Mouse (Mus musculus): Measurements from ENCODE around the gene Rpl18. TPM values are rescaled to one million over a fixed set of nuclear protein-coding genes. Genes with fewer than 3 reads are reported as not detected.

Rpl18 gene
- polyA plus RNA-seq, 1 experiment = 802 TPM

DNA sequence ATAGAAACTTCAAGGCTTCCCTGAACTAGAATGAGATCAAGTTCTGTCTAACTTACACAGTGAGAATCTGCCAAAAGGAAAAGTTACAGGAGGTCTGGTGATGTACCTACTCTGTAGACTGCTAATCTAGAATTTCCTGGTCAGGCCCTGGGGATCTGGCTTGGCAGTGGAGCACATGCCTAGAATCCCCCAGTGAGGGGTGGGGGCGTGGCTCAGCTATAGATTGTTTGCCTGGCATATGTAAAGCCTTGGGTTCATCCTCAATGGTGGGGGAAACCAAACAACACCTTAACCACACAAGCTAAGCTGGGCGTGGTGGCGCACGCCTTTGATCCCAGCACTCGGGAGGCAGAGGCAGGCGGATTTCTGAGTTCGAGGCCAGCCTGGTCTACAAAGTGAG, 17.4 kb upstream of the Rpl18 start:
- no peak overlapping the region for H3K4me3 ChIP-seq (ENCODE audit: insufficient read depth, low read length)
- TF ChIP-seq CTCF (IDR thresholded peaks at IDR 0.05; ENCODE audit: low read depth, low read length) = no peak
- TF ChIP-seq POLR2A (IDR thresholded peaks at IDR 0.05; ENCODE audit: borderline replicate concordance, low read depth, low read length) = no peak
- no peak overlapping the region for H3K27ac ChIP-seq (ENCODE audit: insufficient read depth, low read depth, low read length)
- H3K4me1 ChIP-seq (ENCODE audit: control insufficient read depth, insufficient read depth, low read length) = no peaks in the 10 kb centered on the region

DNA sequence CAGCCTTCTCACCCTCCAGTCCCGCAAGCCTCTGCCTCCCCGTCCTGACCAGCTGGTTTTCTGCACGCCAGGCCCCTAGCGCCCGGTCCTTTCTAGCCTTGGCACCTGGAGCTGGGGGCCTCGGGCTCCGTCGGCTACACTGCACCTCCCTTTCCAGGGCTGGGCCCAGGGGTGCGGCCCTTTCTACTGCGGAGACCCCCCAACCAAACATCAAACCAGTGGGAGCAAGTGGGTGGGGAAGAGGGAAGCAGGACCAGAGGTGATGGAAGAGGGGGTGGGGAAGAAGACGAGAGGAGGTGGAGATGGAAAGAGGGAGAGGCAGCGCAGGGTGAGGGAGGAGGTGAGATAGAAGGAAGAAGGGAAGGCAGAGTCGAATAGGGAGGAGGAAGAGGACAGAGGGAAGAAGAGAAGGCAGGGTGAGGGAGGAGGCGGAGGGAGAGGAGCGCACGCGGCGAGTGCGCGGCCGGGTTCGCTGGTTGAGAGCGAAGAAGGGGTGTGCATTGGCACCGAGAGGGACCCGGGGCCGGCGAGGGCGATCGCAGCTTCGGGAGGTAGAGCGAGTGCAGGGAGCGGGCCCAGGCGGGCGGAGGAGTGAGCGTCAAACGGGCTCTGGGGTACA, 15.6 kb upstream of the Rpl18 start, which contains the start of gene Car11:
Car11 (plus strand) TSS at position 321 of the 619 bp plus-strand sequence.
- TF ChIP-seq POLR2A (IDR thresholded peaks at IDR 0.05; ENCODE audit: borderline replicate concordance, low read depth, low read length) (no peak), CTCF (IDR thresholded peaks at IDR 0.05; ENCODE audit: low read depth, low read length) (no peak)
- peaks cover 4% of the 10 kb centered on the region for H3K4me1 ChIP-seq (ENCODE audit: control insufficient read depth, insufficient read depth, low read length)
- H3K4me3 ChIP-seq (ENCODE audit: insufficient read depth, low read length) = peak within 1 kb of the TSS; percentile 35
- H3K27ac ChIP-seq (ENCODE audit: insufficient read depth, low read depth, low read length) = no peak within 1 kb of the TSS

DNA sequence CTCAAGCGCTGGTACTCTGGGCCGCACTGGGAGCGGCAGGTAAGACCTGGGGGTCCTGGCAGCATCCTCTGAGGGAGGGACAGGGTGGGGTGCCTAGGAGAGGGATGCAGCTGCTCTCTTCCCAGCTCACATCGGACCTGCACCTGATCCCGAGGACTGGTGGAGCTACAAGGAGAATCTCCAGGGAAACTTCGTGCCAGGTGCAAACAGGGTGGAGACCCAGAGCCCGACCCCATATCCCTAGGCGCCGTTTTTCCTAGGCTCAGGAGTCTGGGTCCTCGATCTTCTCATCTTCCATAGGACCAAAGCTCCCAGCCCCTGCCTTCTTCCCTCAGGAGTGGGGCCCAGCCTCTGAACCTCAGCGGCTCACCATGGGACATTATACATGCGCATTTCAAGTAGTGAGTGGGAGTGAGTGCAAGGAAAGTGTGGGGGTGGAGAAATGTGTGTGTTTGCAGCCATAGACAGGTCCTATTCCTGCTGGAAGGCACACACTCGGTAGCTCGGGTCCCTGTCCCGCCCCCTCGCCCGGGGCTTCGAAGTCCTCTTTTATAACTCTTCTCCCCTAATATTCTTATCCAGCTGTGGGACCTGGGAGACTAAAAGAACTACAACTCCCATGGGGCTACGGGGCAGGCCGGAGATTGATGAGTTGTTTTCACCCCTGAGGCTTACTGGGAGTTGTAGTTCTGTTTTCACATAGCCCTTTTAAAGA, 14.8 kb upstream of the Rpl18 start:
- Histone ChIP-seq H3K27ac (ENCODE audit: insufficient read depth, low read depth, low read length) (no peak overlapping the region), H3K4me1 (ENCODE audit: control insufficient read depth, insufficient read depth, low read length) (peaks cover 4% of the 10 kb centered on the region), H3K4me3 (ENCODE audit: insufficient read depth, low read length) (peak overlapping the region; percentile 35)
- TF ChIP-seq CTCF (IDR thresholded peaks at IDR 0.05; ENCODE audit: low read depth, low read length) = no peak
- TF ChIP-seq POLR2A (IDR thresholded peaks at IDR 0.05; ENCODE audit: borderline replicate concordance, low read depth, low read length) = no peak

DNA sequence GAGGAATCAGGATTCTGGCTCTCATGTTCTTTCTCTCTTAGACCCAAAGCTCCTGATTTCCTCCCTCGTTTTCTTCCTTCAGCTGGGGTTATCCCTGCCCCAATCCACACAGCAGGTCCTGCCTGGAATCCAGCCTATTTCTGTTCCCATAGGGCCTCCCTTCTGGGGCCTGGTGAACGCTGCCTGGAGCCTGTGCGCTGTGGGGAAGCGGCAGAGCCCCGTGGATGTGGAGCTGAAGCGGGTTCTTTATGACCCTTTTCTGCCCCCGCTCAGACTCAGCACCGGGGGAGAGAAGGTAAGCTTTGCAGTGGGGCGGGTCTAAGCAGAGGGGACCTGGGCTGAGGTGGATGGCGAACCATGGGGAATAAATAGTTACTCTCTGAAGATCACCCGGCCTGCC, 14.2 kb upstream of the Rpl18 start:
- no peak for TF ChIP-seq POLR2A (IDR thresholded peaks at IDR 0.05; ENCODE audit: borderline replicate concordance, low read depth, low read length)
- TF ChIP-seq CTCF (IDR thresholded peaks at IDR 0.05; ENCODE audit: low read depth, low read length) = no peak
- Histone ChIP-seq H3K4me1 (ENCODE audit: control insufficient read depth, insufficient read depth, low read length) (peaks cover 4% of the 10 kb centered on the region), H3K4me3 (ENCODE audit: insufficient read depth, low read length) (no peak overlapping the region), H3K27ac (ENCODE audit: insufficient read depth, low read depth, low read length) (no peak overlapping the region)

DNA sequence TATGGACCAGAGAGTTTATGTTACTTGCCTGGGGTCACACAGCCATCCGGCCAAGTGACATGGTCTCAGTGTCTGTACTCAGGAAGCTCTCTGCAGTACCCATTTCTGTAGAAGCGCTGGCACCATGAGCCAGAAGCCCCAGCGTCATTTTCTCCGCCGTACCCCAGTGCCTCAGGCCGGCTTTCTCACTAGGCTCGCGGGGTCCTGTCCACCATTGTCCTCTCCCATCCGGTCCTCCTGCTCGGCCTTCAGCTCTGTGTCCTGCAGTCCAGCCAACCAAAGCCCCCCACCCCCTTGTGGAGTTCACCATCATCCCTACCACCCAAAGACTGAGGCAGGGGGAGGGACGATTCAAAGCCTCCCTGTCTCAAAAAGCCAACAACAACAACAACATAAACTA, 13.7 kb upstream of the Rpl18 start:
- H3K4me3 ChIP-seq (ENCODE audit: insufficient read depth, low read length) = no peak overlapping the region
- H3K4me1 ChIP-seq (ENCODE audit: control insufficient read depth, insufficient read depth, low read length) = peaks cover 4% of the 10 kb centered on the region
- H3K27ac ChIP-seq (ENCODE audit: insufficient read depth, low read depth, low read length) = no peak overlapping the region
- TF ChIP-seq CTCF (IDR thresholded peaks at IDR 0.05; ENCODE audit: low read depth, low read length) (no peak), POLR2A (IDR thresholded peaks at IDR 0.05; ENCODE audit: borderline replicate concordance, low read depth, low read length) (no peak)

DNA sequence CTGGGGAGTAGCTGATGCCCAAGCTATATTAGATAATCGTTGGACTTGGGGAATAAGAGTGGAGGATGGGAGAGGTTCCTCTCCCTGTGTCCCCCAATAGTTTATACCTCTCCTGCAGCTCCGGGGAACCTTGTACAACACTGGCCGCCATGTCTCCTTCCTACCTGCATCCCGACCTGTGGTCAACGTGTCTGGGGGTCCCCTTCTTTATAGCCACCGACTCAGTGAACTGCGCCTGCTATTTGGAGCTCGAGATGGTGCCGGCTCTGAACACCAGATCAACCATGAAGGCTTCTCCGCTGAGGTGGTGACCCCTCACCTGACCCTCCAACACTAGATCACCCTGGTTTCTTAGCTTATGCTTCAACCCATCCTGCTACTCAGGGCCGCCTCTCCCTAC, 12.9 kb upstream of the Rpl18 start:
- Histone ChIP-seq H3K27ac (ENCODE audit: insufficient read depth, low read depth, low read length) (no peak overlapping the region), H3K4me3 (ENCODE audit: insufficient read depth, low read length) (no peak overlapping the region), H3K4me1 (ENCODE audit: control insufficient read depth, insufficient read depth, low read length) (peaks cover 6% of the 10 kb centered on the region)
- no peak for TF ChIP-seq CTCF (IDR thresholded peaks at IDR 0.05; ENCODE audit: low read depth, low read length)
- TF ChIP-seq POLR2A (IDR thresholded peaks at IDR 0.05; ENCODE audit: borderline replicate concordance, low read depth, low read length) = no peak

DNA sequence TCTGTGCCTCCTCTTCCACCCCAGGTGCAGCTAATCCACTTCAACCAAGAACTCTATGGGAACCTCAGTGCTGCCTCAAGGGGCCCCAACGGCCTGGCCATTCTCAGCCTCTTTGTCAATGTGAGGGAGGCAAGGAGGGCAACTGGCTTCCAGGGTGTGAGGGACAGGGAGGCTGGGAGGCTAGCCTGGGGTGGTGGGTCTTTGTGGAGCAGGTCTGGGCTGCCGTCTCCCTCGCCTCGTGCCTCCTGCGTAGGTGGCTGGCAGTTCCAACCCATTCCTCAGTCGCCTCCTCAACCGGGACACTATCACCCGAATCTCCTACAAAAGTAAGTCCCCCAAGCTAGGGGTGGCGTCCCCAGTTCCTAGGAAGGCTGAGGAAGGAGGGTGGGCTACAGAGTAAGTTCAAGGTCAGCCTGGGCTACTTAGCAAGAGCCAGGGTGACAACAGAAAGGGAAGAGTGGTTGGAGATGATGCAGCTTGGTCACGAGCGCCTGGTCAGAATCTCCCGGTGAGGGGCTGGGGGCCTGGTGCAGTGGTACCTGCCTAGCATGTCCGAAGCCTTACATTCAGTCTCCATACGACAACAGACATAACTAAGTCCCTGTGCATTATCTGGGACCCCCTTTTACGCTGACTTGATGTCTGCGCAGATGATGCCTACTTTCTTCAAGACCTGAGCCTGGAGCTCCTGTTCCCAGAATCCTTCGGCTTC, 12.3 kb upstream of the Rpl18 start:
- Histone ChIP-seq H3K4me1 (ENCODE audit: control insufficient read depth, insufficient read depth, low read length) (peaks cover 9% of the 10 kb centered on the region), H3K4me3 (ENCODE audit: insufficient read depth, low read length) (no peak overlapping the region), H3K27ac (ENCODE audit: insufficient read depth, low read depth, low read length) (no peak overlapping the region)
- TF ChIP-seq POLR2A (IDR thresholded peaks at IDR 0.05; ENCODE audit: borderline replicate concordance, low read depth, low read length) (no peak), CTCF (IDR thresholded peaks at IDR 0.05; ENCODE audit: low read depth, low read length) (no peak)

DNA sequence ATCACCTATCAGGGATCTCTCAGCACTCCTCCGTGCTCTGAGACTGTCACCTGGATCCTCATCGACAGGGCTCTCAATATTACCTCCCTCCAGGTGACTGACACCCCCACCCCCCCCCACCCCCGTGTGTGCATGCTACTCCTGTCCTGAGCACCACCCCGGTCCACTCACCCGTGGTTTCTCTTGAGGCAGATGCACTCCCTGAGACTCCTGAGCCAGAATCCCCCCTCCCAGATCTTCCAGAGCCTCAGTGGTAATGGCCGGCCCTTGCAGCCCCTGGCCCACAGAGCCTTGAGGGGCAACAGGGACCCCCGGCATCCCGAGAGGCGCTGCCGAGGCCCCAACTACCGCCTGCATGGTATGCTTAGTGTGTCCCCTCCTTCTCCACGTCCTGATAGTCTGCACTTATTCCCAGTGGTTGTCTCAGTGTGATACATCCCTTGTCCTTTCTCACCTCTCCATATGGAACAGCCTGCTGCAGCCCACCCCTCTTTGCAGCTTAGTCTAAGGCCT, 11.7 kb upstream of the Rpl18 start:
- Histone ChIP-seq H3K4me3 (ENCODE audit: insufficient read depth, low read length) (peak overlapping the region; percentile 58), H3K27ac (ENCODE audit: insufficient read depth, low read depth, low read length) (peak overlapping the region; percentile 73), H3K4me1 (ENCODE audit: control insufficient read depth, insufficient read depth, low read length) (peaks cover 15% of the 10 kb centered on the region)
- TF ChIP-seq CTCF (IDR thresholded peaks at IDR 0.05; ENCODE audit: low read depth, low read length) (no peak), POLR2A (IDR thresholded peaks at IDR 0.05; ENCODE audit: borderline replicate concordance, low read depth, low read length) (no peak)

DNA sequence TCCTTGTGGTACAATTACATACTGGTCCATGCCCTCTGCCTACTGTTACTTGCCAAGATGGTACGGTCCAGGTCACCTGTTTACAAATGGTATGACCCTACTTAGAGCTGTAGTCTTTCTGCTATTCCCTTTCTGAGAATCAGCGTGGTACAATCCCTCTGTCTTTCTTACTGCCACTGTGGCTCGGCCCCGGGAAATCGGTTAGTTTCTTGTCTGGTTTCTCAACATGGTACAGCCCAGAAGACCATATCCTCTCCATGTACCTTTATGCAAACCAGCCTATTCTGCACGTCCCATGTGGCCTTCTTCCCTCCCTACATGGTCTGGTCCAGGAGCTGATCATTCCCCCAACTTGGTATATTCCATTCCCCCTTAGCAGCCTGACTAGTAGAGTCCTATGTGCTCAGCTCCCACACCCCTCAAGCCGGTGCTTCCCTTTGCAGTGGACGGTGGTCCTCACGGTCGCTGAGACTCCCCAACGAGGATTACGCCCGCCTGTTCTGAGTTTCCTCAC, 11.2 kb upstream of the Rpl18 start:
- peak overlapping the region; percentile 58 for H3K4me3 ChIP-seq (ENCODE audit: insufficient read depth, low read length)
- TF ChIP-seq POLR2A (IDR thresholded peaks at IDR 0.05; ENCODE audit: borderline replicate concordance, low read depth, low read length) (no peak), CTCF (IDR thresholded peaks at IDR 0.05; ENCODE audit: low read depth, low read length) (no peak)
- peaks cover 20% of the 10 kb centered on the region for H3K4me1 ChIP-seq (ENCODE audit: control insufficient read depth, insufficient read depth, low read length)
- H3K27ac ChIP-seq (ENCODE audit: insufficient read depth, low read depth, low read length) = peak overlapping the region; percentile 73
